Mouse (Mus musculus) forebrain, embryonic 11.5 days (tissue): ENCODE data around the gene Gm8369. TPM values are rescaled to one million over a fixed set of nuclear protein-coding genes. Genes with fewer than 3 reads are reported as not detected.
"Not testable (repeated sequence)": the region's sequence is repeated elsewhere in the genome, so short reads cannot be mapped to it uniquely, and the experiment has no call there.

Experiments used
- ATAC-seq: fragments of 200-750 bp; cut with Nextera tagmentation; replicated peaks from 2 replicates; pipeline ENCODE4 v1.8.0; 2017; ENCODE audit warnings: moderate TSS enrichment; ENCODE audit not compliant: low FRiP score
- DNase-seq: peaks from one replicate; pipeline ENCODE4 v3.0.0-alpha.2; 2017; ENCODE audit warnings: low spot score
- H3K27ac ChIP-seq: fragments of 300-500 bp; sonication (generic); 2 replicates; pipeline ENCODE4 v1.5.1; 2014; ENCODE audit warnings: low read depth, low read length
- H3K27me3 ChIP-seq: fragments of 300-500 bp; sonication (generic); 2 replicates; pipeline ENCODE4 v1.6.1; 2014; ENCODE audit warnings: mild to moderate bottlenecking, low read length, mixed read lengths; ENCODE audit not compliant: control insufficient read depth, insufficient read depth
- H3K36me3 ChIP-seq: fragments of 300-500 bp; sonication (generic); 2 replicates; pipeline ENCODE4 v1.6.1; 2014; ENCODE audit warnings: mild to moderate bottlenecking, low read length, moderate library complexity, mixed read lengths; ENCODE audit not compliant: control insufficient read depth, insufficient read depth
- H3K4me1 ChIP-seq: fragments of 300-500 bp; sonication (generic); replicated peaks from 2 replicates; pipeline ENCODE4 v1.6.1; 2014; ENCODE audit warnings: low read length, mixed read lengths; ENCODE audit not compliant: control insufficient read depth, insufficient read depth
- H3K4me2 ChIP-seq: fragments of 300-500 bp; sonication (generic); 2 replicates; pipeline ENCODE4 v1.6.1; 2014; ENCODE audit warnings: low read depth, mild to moderate bottlenecking, low read length, moderate library complexity, mixed read lengths; ENCODE audit not compliant: severe bottlenecking
- H3K4me3 ChIP-seq: fragments of 300-500 bp; sonication (generic); 2 replicates; pipeline ENCODE4 v1.5.1; 2014; ENCODE audit warnings: low read depth, low read length
- H3K9ac ChIP-seq: fragments of 300-500 bp; sonication (generic); 2 replicates; pipeline ENCODE4 v1.6.1; 2014; ENCODE audit warnings: low read length
- H3K9me3 ChIP-seq: fragments of 300-500 bp; sonication (generic); 2 replicates; pipeline ENCODE4 v1.6.1; 2016; ENCODE audit warnings: low read length, mixed read lengths; ENCODE audit not compliant: control insufficient read depth
- WGBS: fragments of 180-500 bp; shearing (Covaris S2); extraction: QIAGEN DNeasy Blood & Tissue Kit; methylation state at CpG from one replicate; pipeline ENCODE4 v1.1.7; 2014; 5-methylcytosine and 5-hydroxymethylcytosine counted together
- polyA plus RNA-seq: library from polyadenylated mRNA; unstranded; fragments of >200 nt; fragmentation: Nextera tagmentation; extraction: Ambion mirVana; gene quantifications from 2 replicates; pipeline ENCODE4 v1.2.1, GENCODE M21; 2014

The Gm8369 gene
- polyA plus RNA-seq, 1 experiment from 2014 or later: not detected

DNA sequence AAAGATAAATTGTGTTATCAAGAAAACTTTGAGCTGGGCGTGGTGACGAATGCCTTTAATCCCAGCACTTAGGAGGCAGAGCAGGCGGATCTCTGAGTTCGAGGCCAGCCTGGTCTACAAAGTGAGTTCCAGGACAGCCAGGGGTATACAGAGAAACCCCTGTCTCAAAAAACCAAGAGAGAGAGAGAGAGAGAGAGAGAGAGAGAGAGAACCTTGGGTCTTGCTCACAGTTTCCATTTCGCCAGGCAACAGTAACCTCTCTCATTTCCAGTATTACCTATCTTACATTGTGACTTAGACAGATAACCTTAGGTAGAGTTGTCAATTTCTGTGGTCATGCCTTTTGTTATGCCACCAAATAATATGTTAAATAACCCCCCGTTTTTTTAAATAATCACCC lies 10.6 kb downstream of the Gm8369 start:
- no peak overlapping the region for H3K4me2 ChIP-seq
- no peak overlapping the region for H3K9ac ChIP-seq
- no peaks in the 10 kb centered on the region for H3K9me3 ChIP-seq
- H3K27me3 ChIP-seq: no peaks in the 10 kb centered on the region
- no peak overlapping the region for H3K27ac ChIP-seq
- no peak overlapping the region for H3K4me3 ChIP-seq
- no peaks in the 10 kb centered on the region for H3K4me1 ChIP-seq
- 82% methylated on average over 6 of the region's 6 CpGs for WGBS
- no peak for DNase-seq
- H3K36me3 ChIP-seq: no peaks in the 10 kb centered on the region
- no peak for ATAC-seq

DNA sequence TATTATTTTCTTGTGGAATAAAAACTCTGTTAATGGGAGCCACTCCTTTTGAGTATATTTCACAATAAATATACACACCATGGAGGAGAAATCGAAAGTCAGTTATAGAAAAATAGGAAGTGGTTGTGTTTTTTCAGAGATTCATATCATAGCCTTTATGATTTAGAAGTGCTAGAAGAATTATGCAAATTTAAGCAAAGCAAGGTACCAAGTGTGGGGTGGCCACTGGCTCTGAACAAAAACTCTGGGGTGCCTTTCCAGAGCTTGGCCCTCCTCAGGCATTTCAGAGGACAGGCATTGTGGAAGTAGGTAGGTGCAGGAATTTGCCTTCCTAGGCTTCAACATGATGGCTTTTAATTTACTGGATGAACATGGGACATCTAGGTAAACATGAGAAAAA lies 11.6 kb downstream of the Gm8369 start:
- not testable (repeated sequence) for H3K36me3 ChIP-seq, H3K4me1 ChIP-seq, H3K27ac ChIP-seq, H3K4me2 ChIP-seq, DNase-seq, ATAC-seq, H3K4me3 ChIP-seq, H3K9me3 ChIP-seq, H3K9ac ChIP-seq, H3K27me3 ChIP-seq
- WGBS: 85% methylated on average over 1 of the region's 1 CpGs

DNA sequence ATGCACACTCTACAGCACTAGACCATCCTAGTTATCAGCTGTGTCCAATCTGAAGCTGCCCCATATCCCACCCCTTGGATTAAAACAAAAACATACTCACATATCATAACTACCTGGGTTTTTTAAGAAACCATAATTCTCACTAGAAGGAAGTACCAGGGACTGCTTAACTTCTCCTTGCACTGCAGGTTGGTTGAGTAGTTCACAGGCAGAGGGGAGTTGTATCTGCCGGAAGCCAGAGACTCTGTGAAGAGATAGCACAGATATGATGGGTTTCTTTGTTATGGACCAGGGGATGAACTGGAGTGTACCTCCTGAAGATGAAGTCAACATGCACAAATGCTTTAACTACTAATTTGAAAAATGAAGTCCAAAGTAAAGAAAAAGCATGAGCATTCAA lies 15.1 kb downstream of the Gm8369 start:
- no peak overlapping the region for H3K4me3 ChIP-seq
- H3K4me1 ChIP-seq: no peaks in the 10 kb centered on the region
- H3K27me3 ChIP-seq: no peaks in the 10 kb centered on the region
- no peak overlapping the region for H3K4me2 ChIP-seq
- 95% methylated on average over 1 of the region's 1 CpGs for WGBS
- no peaks in the 10 kb centered on the region for H3K36me3 ChIP-seq
- H3K27ac ChIP-seq: no peak overlapping the region
- ATAC-seq (no peak), DNase-seq (no peak)
- no peaks in the 10 kb centered on the region for H3K9me3 ChIP-seq
- H3K9ac ChIP-seq: no peak overlapping the region

DNA sequence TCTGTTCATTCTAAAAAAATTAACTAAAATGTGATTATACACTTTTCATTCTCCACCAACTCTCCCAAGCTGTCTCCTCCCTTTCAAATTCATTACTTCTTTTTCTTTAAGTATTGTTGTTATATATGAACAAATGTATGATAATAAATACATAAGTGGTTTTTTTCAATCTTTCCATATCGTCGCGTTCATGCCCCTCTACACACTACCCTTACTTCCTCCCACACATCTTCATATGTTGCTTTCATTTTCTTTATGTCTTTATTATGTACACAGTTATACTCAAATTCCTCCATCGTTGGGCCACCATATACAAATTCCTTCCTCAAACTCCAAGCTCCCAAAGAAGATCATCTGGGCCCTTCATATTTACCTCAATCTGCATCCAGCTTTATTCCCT lies 15.6 kb downstream of the Gm8369 start:
- no peaks in the 10 kb centered on the region for H3K36me3 ChIP-seq
- ATAC-seq (no peak), DNase-seq (no peak)
- H3K27ac ChIP-seq: no peak overlapping the region
- H3K4me2 ChIP-seq: no peak overlapping the region
- WGBS: 87% methylated on average over 4 of the region's 4 CpGs
- no peaks in the 10 kb centered on the region for H3K4me1 ChIP-seq
- no peak overlapping the region for H3K9ac ChIP-seq
- H3K4me3 ChIP-seq: no peak overlapping the region
- no peaks in the 10 kb centered on the region for H3K27me3 ChIP-seq
- no peaks in the 10 kb centered on the region for H3K9me3 ChIP-seq

DNA sequence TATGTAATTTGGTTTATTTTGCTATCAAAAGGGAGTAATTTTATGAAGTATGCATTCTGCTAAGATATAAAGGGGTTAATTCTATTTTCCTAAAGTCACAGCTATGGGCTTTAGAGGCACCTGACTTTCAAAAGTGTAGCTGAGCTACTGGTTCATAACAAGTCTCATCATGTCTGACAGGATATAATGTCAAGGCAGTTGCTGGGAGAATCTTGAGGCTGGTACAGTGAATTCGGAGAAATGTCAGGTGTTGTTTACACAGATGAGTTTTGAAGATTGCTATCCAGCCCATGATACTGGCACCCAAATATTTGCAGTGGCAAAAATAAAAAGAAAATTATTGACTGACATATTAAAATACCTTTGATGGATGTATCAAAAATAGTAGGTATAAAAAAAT lies 19.1 kb downstream of the Gm8369 start:
- DNase-seq: no peak
- Histone ChIP-seq H3K36me3 (no peaks in the 10 kb centered on the region), H3K4me3 (no peak overlapping the region), H3K27me3 (no peaks in the 10 kb centered on the region), H3K4me2 (no peak overlapping the region), H3K27ac (no peak overlapping the region), H3K9me3 (no peaks in the 10 kb centered on the region), H3K9ac (no peak overlapping the region), H3K4me1 (no peaks in the 10 kb centered on the region)
- WGBS: 81% methylated on average over 1 of the region's 1 CpGs
- ATAC-seq: no peak

DNA sequence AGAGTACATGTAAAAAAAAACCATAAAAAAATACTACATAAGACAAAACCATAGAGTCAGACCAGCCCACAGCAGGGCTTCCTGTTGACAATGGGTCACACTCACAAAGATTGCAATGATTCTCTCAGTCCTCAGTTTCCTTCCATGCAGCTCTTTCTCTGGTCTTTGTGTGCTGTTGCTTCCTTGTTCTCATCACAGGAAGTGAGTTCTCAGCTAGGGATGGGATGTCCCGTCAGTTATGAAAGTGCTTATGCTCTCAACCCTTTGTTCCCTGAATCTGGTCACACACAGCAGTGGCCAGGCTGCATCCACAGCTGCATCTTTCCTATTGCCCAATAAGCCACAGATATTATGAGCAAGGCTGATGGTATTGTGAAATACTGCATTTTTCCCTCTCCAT lies 27.7 kb downstream of the Gm8369 start:
- Histone ChIP-seq H3K4me3 (no peak overlapping the region), H3K4me1 (no peaks in the 10 kb centered on the region), H3K27me3 (no peaks in the 10 kb centered on the region), H3K36me3 (no peaks in the 10 kb centered on the region), H3K9ac (no peak overlapping the region), H3K27ac (no peak overlapping the region), H3K4me2 (no peak overlapping the region), H3K9me3 (no peaks in the 10 kb centered on the region)
- no peak for ATAC-seq
- DNase-seq: no peak
- WGBS: 71% methylated on average over 1 of the region's 1 CpGs

DNA sequence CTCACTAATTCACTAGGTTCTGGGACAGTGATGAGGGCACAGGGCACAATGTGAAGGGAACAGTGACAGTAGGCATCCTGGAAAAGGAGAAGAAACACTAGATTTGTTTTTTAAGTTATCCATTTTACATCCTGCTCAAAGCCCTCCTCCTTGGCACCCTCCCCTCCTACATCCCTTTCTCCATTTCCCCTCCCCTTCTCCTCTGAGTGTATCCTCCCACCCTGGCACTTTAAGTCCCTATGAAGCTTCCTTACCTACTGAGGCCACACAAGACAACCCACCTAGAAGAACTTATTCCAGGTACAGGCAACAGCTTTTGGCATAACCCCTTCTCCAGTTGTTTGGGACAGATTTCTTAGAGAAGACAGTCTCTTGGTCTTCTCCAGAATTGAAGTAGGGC lies 30.5 kb downstream of the Gm8369 start, which contains the start of gene Ms4a6b:
Gene Ms4a6b (plus strand): TSS at position 267 of the 400 bp plus-strand sequence.
- DNase-seq (no peak), ATAC-seq (no peak)
- H3K36me3 ChIP-seq: no peaks in the 10 kb centered on the region
- no peak within 1 kb of the TSS for H3K4me3 ChIP-seq
- no peaks in the 10 kb centered on the region for H3K4me1 ChIP-seq
- H3K27me3 ChIP-seq: no peaks in the 10 kb centered on the region
- H3K27ac ChIP-seq: no peak within 1 kb of the TSS
- H3K4me2 ChIP-seq: no peak within 1 kb of the TSS
- no peaks in the 10 kb centered on the region for H3K9me3 ChIP-seq
- no peak within 1 kb of the TSS for H3K9ac ChIP-seq

DNA sequence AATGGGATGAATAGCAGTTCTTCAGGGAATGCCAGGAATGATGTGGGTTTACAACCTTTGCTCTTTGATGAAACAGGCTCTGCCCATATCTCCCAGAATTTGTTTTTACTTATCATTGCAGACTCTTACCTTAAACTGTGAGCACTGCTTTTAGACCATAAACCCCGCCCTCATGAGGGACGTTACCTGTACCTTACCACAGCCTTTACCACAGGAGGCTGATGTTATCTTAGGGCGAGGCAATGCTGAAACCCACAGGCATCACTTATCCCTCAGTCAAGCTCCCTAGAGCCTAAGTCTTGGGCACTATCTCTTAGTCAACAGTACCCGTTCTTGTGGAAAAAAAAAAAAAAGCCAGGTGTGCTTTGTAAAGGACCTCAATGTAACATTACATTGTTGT lies 31.1 kb downstream of the Gm8369 start:
- Histone ChIP-seq H3K36me3 (no peaks in the 10 kb centered on the region), H3K27me3 (no peaks in the 10 kb centered on the region), H3K4me2 (no peak overlapping the region), H3K9ac (no peak overlapping the region), H3K4me3 (no peak overlapping the region), H3K27ac (no peak overlapping the region), H3K9me3 (no peaks in the 10 kb centered on the region), H3K4me1 (no peaks in the 10 kb centered on the region)
- WGBS: 81% methylated on average over 4 of the region's 4 CpGs
- ATAC-seq (no peak), DNase-seq (no peak)

DNA sequence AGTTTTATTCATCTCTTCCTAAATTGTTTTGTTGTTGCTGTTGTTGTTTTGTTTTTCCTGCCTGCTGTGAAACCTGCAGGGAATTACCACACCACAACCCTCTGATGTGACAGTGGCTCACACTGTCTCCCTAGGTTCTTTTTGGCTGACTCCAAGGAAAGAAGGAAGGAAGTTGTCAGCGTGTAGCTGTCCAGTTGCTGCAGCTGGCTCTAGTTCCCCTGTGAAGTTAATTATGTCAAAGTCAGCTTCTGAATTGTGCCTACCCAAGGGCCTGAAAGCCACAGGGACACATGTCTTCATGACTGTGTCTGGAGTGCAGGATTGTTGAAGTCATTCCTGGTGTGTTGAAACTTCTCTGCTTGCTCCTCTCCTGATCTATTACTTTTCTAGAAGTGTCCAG lies 31.6 kb downstream of the Gm8369 start:
- ATAC-seq, H3K36me3 ChIP-seq, DNase-seq, H3K9me3 ChIP-seq, H3K27ac ChIP-seq, H3K4me3 ChIP-seq, H3K4me1 ChIP-seq, H3K27me3 ChIP-seq, H3K9ac ChIP-seq, H3K4me2 ChIP-seq: not testable (repeated sequence)
- WGBS: 54% methylated on average over 1 of the region's 1 CpGs
